Mouse (Mus musculus) retina, adult 2 months (tissue): Measurements from ENCODE around the gene Gm20747.
"Not testable (repeated sequence)": the region's sequence is repeated elsewhere in the genome, so short reads cannot be mapped to it uniquely, and the experiment has no call there.

Experiments used
- DNase-seq: peaks from one replicate; pipeline ENCODE4 v3.0.0-alpha.2; 2012; ENCODE audit warnings: low read depth, low spot score

Gene Gm20747

DNA sequence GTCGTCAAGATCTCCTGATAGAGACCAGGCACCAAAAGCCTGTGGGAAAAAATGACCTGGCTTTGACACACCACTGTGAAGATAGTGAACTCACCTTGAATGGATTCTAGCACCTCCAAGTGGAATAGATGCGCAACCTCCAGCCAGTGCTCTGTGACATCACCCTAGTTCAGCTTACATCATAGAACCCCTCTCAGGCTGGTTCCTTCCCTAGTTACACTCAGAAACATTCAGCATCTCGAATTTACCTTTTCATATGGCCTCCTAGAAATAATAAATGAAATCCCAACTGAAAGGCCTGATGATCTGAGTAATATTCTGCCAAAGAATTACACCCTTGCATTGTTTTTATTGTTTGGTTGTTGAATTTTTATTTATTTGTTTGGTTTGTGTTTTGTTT lies at the start of gene Gm20747:
TSS of gene Gm20747 (minus strand) at position 101 of the 400 bp plus-strand sequence.
- not testable (repeated sequence) for DNase-seq
